Mouse (Mus musculus) small intestine, adult 2 months (tissue): Measurements from ENCODE around the gene Rccd1.

Experiments
- CTCF ChIP-seq: fragments of 200-500 bp; IDR thresholded peaks from 2 replicates; pipeline ENCODE4 v1.5.1; 2012; ENCODE audit warnings: low read depth, mild to moderate bottlenecking, control low read depth, inconsistent platforms, low read length, moderate library complexity, mixed read lengths; ENCODE audit not compliant: insufficient replicate concordance, insufficient read length; ENCODE audit errors: extremely low read depth
- POLR2A ChIP-seq: fragments of 200-500 bp; IDR thresholded peaks from 2 replicates; pipeline ENCODE4 v1.6.1; 2012; ENCODE audit warnings: low read depth, mild to moderate bottlenecking, control low read depth, inconsistent platforms, low read length, moderate library complexity

GRCm38 (mm10) chr7:80350808-80351207, 26.6 kb upstream of the Rccd1 start:
- TF ChIP-seq CTCF: no peak
- TF ChIP-seq POLR2A: no peak
